Mouse (Mus musculus): ENCODE results near the gene Ap4s1. TPM values are rescaled to one million over a fixed set of nuclear protein-coding genes. Genes with fewer than 3 reads are reported as not detected.

Gene Ap4s1
- polyA plus RNA-seq, 1 experiment from 2014 or later: 38.1 TPM

GRCm38 (mm10) chr12:51736381-51736780 is 45.5 kb downstream of the Ap4s1 start:
- Histone ChIP-seq H3K4me2 (replicated peaks) (no peak overlapping the region), H3K27me3 (no peaks in the 10 kb centered on the region), H3K27ac (no peak overlapping the region), H3K9ac (no peak overlapping the region), H3K4me3 (no peak overlapping the region), H3K4me1 (no peaks in the 10 kb centered on the region), H3K36me3 (no peaks in the 10 kb centered on the region), H3K9me3 (no peaks in the 10 kb centered on the region)
- 65% methylated on average over 3 of the region's 3 CpGs for WGBS
- no peak for ATAC-seq (ENCODE audit: insufficient number of reproducible peaks, insufficient read depth, low FRiP score, low TSS enrichment)

- no peak for ATAC-seq (ENCODE audit: insufficient number of reproducible peaks, insufficient read depth, low FRiP score, low TSS enrichment)
- no peaks in the 10 kb centered on the region for H3K4me1 ChIP-seq
- H3K27me3 ChIP-seq: no peaks in the 10 kb centered on the region
- no peak overlapping the region for H3K4me2 ChIP-seq (replicated peaks)
- H3K36me3 ChIP-seq: peaks cover 4% of the 10 kb centered on the region; the same call in 1 of the 2 replicates
- 76% methylated on average over 1 of the region's 1 CpGs for WGBS
- no peak overlapping the region for H3K27ac ChIP-seq
- H3K4me3 ChIP-seq: no peak overlapping the region
- no peak overlapping the region for H3K9ac ChIP-seq
- H3K9me3 ChIP-seq: no peaks in the 10 kb centered on the region
Measured at GRCm38 (mm10) chr12:51736807-51737206, 46.0 kb downstream of the Ap4s1 start.

- no peak overlapping the region for H3K9ac ChIP-seq
- no peaks in the 10 kb centered on the region for H3K4me1 ChIP-seq
- no peak overlapping the region for H3K27ac ChIP-seq
- H3K9me3 ChIP-seq: no peaks in the 10 kb centered on the region
- no peak overlapping the region for H3K4me2 ChIP-seq (replicated peaks)
- no peak for ATAC-seq (ENCODE audit: insufficient number of reproducible peaks, insufficient read depth, low FRiP score, low TSS enrichment)
- 84% methylated on average over 6 of the region's 6 CpGs for WGBS
- peaks cover 40% of the 10 kb centered on the region for H3K36me3 ChIP-seq
- no peaks in the 10 kb centered on the region for H3K27me3 ChIP-seq
- no peak overlapping the region for H3K4me3 ChIP-seq
Measured at GRCm38 (mm10) chr12:51741690-51742089, 50.9 kb downstream of the Ap4s1 start.

GRCm38 (mm10) chr12:51744957-51745356 is 54.1 kb downstream of the Ap4s1 start:
- WGBS: 49% methylated on average over 6 of the region's 6 CpGs
- no peaks in the 10 kb centered on the region for H3K9me3 ChIP-seq
- H3K36me3 ChIP-seq: peaks cover 65% of the 10 kb centered on the region
- no peak overlapping the region for H3K9ac ChIP-seq
- no peak overlapping the region for H3K4me2 ChIP-seq (replicated peaks)
- no peak overlapping the region for H3K4me3 ChIP-seq
- no peaks in the 10 kb centered on the region for H3K4me1 ChIP-seq
- no peak overlapping the region for H3K27ac ChIP-seq
- ATAC-seq (ENCODE audit: insufficient number of reproducible peaks, insufficient read depth, low FRiP score, low TSS enrichment): no peak
- no peaks in the 10 kb centered on the region for H3K27me3 ChIP-seq

- H3K4me1 ChIP-seq: no peaks in the 10 kb centered on the region
- H3K9ac ChIP-seq: no peak overlapping the region
- no peaks in the 10 kb centered on the region for H3K9me3 ChIP-seq
- no peaks in the 10 kb centered on the region for H3K27me3 ChIP-seq
- no peak overlapping the region for H3K4me2 ChIP-seq (replicated peaks)
- no peak overlapping the region for H3K27ac ChIP-seq
- no peak overlapping the region for H3K4me3 ChIP-seq
- H3K36me3 ChIP-seq: peaks cover 78% of the 10 kb centered on the region
- whole genome bisulfite sequencing: 85% methylated on average over 2 of the region's 2 CpGs
- ATAC-seq (ENCODE audit: insufficient number of reproducible peaks, insufficient read depth, low FRiP score, low TSS enrichment): no peak
Measured at GRCm38 (mm10) chr12:51747348-51747747, 56.5 kb downstream of the Ap4s1 start.

- H3K27ac ChIP-seq: no peak overlapping the region
- H3K9me3 ChIP-seq: no peaks in the 10 kb centered on the region
- ATAC-seq (ENCODE audit: insufficient number of reproducible peaks, insufficient read depth, low FRiP score, low TSS enrichment): no peak
- 95% methylated on average over 12 of the region's 12 CpGs for WGBS
- no peak overlapping the region for H3K9ac ChIP-seq
- H3K4me1 ChIP-seq: no peaks in the 10 kb centered on the region
- peaks cover 69% of the 10 kb centered on the region for H3K36me3 ChIP-seq
- H3K4me3 ChIP-seq: no peak overlapping the region
- H3K27me3 ChIP-seq: no peaks in the 10 kb centered on the region
- H3K4me2 ChIP-seq (replicated peaks): no peak overlapping the region
Measured at GRCm38 (mm10) chr12:51755938-51756598, 65.2 kb downstream of the Ap4s1 start.

GRCm38 (mm10) chr12:51756599-51756961 is 65.7 kb downstream of the Ap4s1 start:
- H3K27me3 ChIP-seq: no peaks in the 10 kb centered on the region
- no peak overlapping the region for H3K4me2 ChIP-seq (replicated peaks)
- H3K27ac ChIP-seq: no peak overlapping the region
- H3K4me3 ChIP-seq: no peak overlapping the region
- H3K4me1 ChIP-seq: no peaks in the 10 kb centered on the region
- H3K36me3 ChIP-seq: peaks cover 64% of the 10 kb centered on the region
- no peaks in the 10 kb centered on the region for H3K9me3 ChIP-seq
- ATAC-seq (ENCODE audit: insufficient number of reproducible peaks, insufficient read depth, low FRiP score, low TSS enrichment): no peak
- no peak overlapping the region for H3K9ac ChIP-seq

- no peak for ATAC-seq (ENCODE audit: insufficient number of reproducible peaks, insufficient read depth, low FRiP score, low TSS enrichment)
- Histone ChIP-seq H3K36me3 (peaks cover 65% of the 10 kb centered on the region), H3K4me1 (no peaks in the 10 kb centered on the region)
Measured at GRCm38 (mm10) chr12:51759374-51759773, 68.5 kb downstream of the Ap4s1 start.

GRCm38 (mm10) chr12:51767454-51767853 is 76.6 kb downstream of the Ap4s1 start:
- Histone ChIP-seq H3K9me3 (no peaks in the 10 kb centered on the region), H3K4me1 (no peaks in the 10 kb centered on the region), H3K27ac (no peak overlapping the region), H3K36me3 (peaks cover 54% of the 10 kb centered on the region), H3K4me3 (no peak overlapping the region), H3K9ac (no peak overlapping the region), H3K27me3 (no peaks in the 10 kb centered on the region), H3K4me2 (replicated peaks) (no peak overlapping the region)
- WGBS: 93% methylated on average over 4 of the region's 4 CpGs
- no peak for ATAC-seq (ENCODE audit: insufficient number of reproducible peaks, insufficient read depth, low FRiP score, low TSS enrichment)

More at GRCm38 (mm10) chr12:51759374-51759773, 68.5 kb downstream of the Ap4s1 start:
- no peak overlapping the region for H3K4me3 ChIP-seq
- no peak overlapping the region for H3K27ac ChIP-seq
- H3K9me3 ChIP-seq: no peaks in the 10 kb centered on the region
- WGBS: 97% methylated on average over 3 of the region's 3 CpGs
- H3K27me3 ChIP-seq: no peaks in the 10 kb centered on the region
- no peak overlapping the region for H3K9ac ChIP-seq
- no peak overlapping the region for H3K4me2 ChIP-seq (replicated peaks)

- H3K9ac ChIP-seq: no peak overlapping the region
- H3K27ac ChIP-seq: no peak overlapping the region
- no peak overlapping the region for H3K4me3 ChIP-seq
- H3K27me3 ChIP-seq: no peaks in the 10 kb centered on the region
- H3K4me2 ChIP-seq (replicated peaks): no peak overlapping the region
- H3K36me3 ChIP-seq: peaks cover 50% of the 10 kb centered on the region
- H3K9me3 ChIP-seq: no peaks in the 10 kb centered on the region
- H3K4me1 ChIP-seq: no peaks in the 10 kb centered on the region
- WGBS: 95% methylated on average over 15 of the region's 15 CpGs
- no peak for ATAC-seq (ENCODE audit: insufficient number of reproducible peaks, insufficient read depth, low FRiP score, low TSS enrichment)
Measured at GRCm38 (mm10) chr12:51768702-51769101, 77.9 kb downstream of the Ap4s1 start.

GRCm38 (mm10) chr12:51784842-51785241 is 94.0 kb downstream of the Ap4s1 start:
- no peak overlapping the region for H3K9ac ChIP-seq
- 90% methylated on average over 7 of the region's 7 CpGs for WGBS

More at GRCm38 (mm10) chr12:51784842-51785241, 94.0 kb downstream of the Ap4s1 start:
- Histone ChIP-seq H3K4me3 (no peak overlapping the region), H3K4me1 (no peaks in the 10 kb centered on the region), H3K4me2 (replicated peaks) (no peak overlapping the region), H3K9me3 (no peaks in the 10 kb centered on the region), H3K27ac (no peak overlapping the region), H3K36me3 (peaks cover 66% of the 10 kb centered on the region), H3K27me3 (no peaks in the 10 kb centered on the region)
- ATAC-seq (ENCODE audit: insufficient number of reproducible peaks, insufficient read depth, low FRiP score, low TSS enrichment): no peak
